In genomic region chr7:49975441-49976121, GRCm38 (mm10) we compare ENCODE assay signal across 7 mouse cellular contexts. TPM values are rescaled to one million over a fixed set of nuclear protein-coding genes. Genes with fewer than 3 reads are reported as not detected.
DNase-seq lines count a peak whose midpoint lies in the region; ATAC-seq and TF ChIP-seq lines count a peak whose summit lies in the region.

No protein-coding gene starts in this region.

- peak overlapping the region; percentile 92 for H3K4me2 ChIP-seq in lung, embryonic 14.5 days
- peak overlapping the region; percentile 76 for H3K4me2 ChIP-seq in forebrain, embryonic 15.5 days (replicated peaks)
- H3K4me2 ChIP-seq in neural tube, embryonic 15.5 days: peak overlapping the region; percentile 96

- no peak overlapping the region for H3K27ac ChIP-seq in lung, embryonic 14.5 days (ENCODE audit: low read depth)
- H3K27ac ChIP-seq in forebrain, embryonic 15.5 days (replicated peaks): no peak overlapping the region
- H3K27ac ChIP-seq in neural tube, embryonic 15.5 days (replicated peaks): peak overlapping the region; percentile 60

- peak; percentile 26 for TF ChIP-seq CTCF in lung, embryonic 14.5 days (IDR thresholded peaks at IDR 0.05; ENCODE audit: low read depth)

- peak; percentile 55; the same call in 1 of the 2 replicates for ATAC-seq in lung, embryonic 14.5 days (ENCODE audit: insufficient read depth)
- peak; percentile 75 for ATAC-seq in forebrain, embryonic 15.5 days (replicated peaks)
- peak; percentile 75 for ATAC-seq in neural tube, embryonic 15.5 days (ENCODE audit: low FRiP score)

- H3K9ac ChIP-seq in lung, embryonic 14.5 days: peak overlapping the region; percentile 36; the same call in 1 of the 2 replicates
- peak overlapping the region; percentile 45 for H3K9ac ChIP-seq in forebrain, embryonic 15.5 days (replicated peaks)
- H3K9ac ChIP-seq in neural tube, embryonic 15.5 days (replicated peaks): peak overlapping the region; percentile 61

- peaks cover 58% of the 10 kb centered on the region for H3K27me3 ChIP-seq in lung, embryonic 14.5 days (ENCODE audit: insufficient read depth, low read length)
- peaks cover 60% of the 10 kb centered on the region for H3K27me3 ChIP-seq in forebrain, embryonic 15.5 days
- H3K27me3 ChIP-seq in neural tube, embryonic 15.5 days (replicated peaks): peaks cover 49% of the 10 kb centered on the region

- DNase-seq in lung, embryonic 14.5 days: peak; percentile 49
- no peak for DNase-seq in lung, postnatal 10 days
- peak; percentile 10 to 39 for DNase-seq in left cerebral cortex, adult 8-10 months (ENCODE audit: low spot score in 2 of 2)
- DNase-seq in gastrocnemius, postnatal 10 days: no peak
- no peak for DNase-seq in adrenal gland, postnatal 14 days

- H3K4me3 ChIP-seq in lung, embryonic 14.5 days (ENCODE audit: low read depth, low read length): peak overlapping the region; percentile 47
- H3K4me3 ChIP-seq in forebrain, embryonic 15.5 days: peak overlapping the region; percentile 47
- H3K4me3 ChIP-seq in neural tube, embryonic 15.5 days (replicated peaks): peak overlapping the region; percentile 55

- no peaks in the 10 kb centered on the region for H3K36me3 ChIP-seq in lung, embryonic 14.5 days (ENCODE audit: insufficient read depth)
- no peaks in the 10 kb centered on the region for H3K36me3 ChIP-seq in forebrain, embryonic 15.5 days
- H3K36me3 ChIP-seq in neural tube, embryonic 15.5 days: no peaks in the 10 kb centered on the region

- H3K9me3 ChIP-seq in lung, embryonic 14.5 days (ENCODE audit: low read depth, low read length): no peaks in the 10 kb centered on the region
- no peaks in the 10 kb centered on the region for H3K9me3 ChIP-seq in forebrain, embryonic 15.5 days
- H3K9me3 ChIP-seq in neural tube, embryonic 15.5 days (replicated peaks): no peaks in the 10 kb centered on the region

- no peaks in the 10 kb centered on the region for H3K4me1 ChIP-seq in lung, embryonic 14.5 days (ENCODE audit: insufficient read depth)
- peaks cover 21% of the 10 kb centered on the region for H3K4me1 ChIP-seq in forebrain, embryonic 15.5 days
- H3K4me1 ChIP-seq in neural tube, embryonic 15.5 days: peaks cover 23% of the 10 kb centered on the region

- WGBS in lung, embryonic 14.5 days: under 1% methylated on average over 40 of the region's 40 CpGs
- WGBS in forebrain, embryonic 15.5 days: 0% methylated on average over 36 of the region's 40 CpGs
- under 1% methylated on average over 40 of the region's 40 CpGs for WGBS in neural tube, embryonic 15.5 days

RNA-seq across cellular contexts. Expression of gene Nell1, which starts 0.9 kb away (rescaled TPM):
- polyA plus RNA-seq in lung, embryonic 14.5 days (2014; fragmentation: Nextera tagmentation; extraction: Ambion mirVana): 2.8 and 3.3 TPM in 2 replicates
- polyA plus RNA-seq in forebrain, embryonic 15.5 days (2015; fragmentation: Nextera tagmentation; extraction: Ambion mirVana): 8.6 and 10.3 TPM in 2 replicates
- 10 to 100 TPM; 60.2 to 67.6 (median 63.0) TPM for total RNA-seq in left cerebral cortex, adult 8-10 months (2022)
- 36.9 and 46.0 TPM in 2 replicates for polyA plus RNA-seq in neural tube, embryonic 15.5 days (2015; fragmentation: Nextera tagmentation; extraction: Ambion mirVana)
- total RNA-seq in gastrocnemius, postnatal 10 days (2021): under 1 TPM; 0.09 to 0.38 TPM
- total RNA-seq in adrenal gland, postnatal 14 days (2021): 1.9 and 2.1 TPM in 2 replicates

Comparison
In these comparisons a context has a peak if more than half of its experiments do, and no peak if none do; other contexts are left out.
1. DNase-seq: peak in lung, embryonic 14.5 days (single experiment) and left cerebral cortex, adult 8-10 months (2 of 2); none in lung, postnatal 10 days (single experiment), gastrocnemius, postnatal 10 days (single experiment) and adrenal gland, postnatal 14 days (single experiment).
2. RNA of gene Nell1, which starts 0.9 kb away (total RNA-seq): 60.2 to 67.6 TPM in left cerebral cortex, adult 8-10 months; 1.9 to 2.1 TPM in adrenal gland, postnatal 14 days and 0.09 to 0.38 TPM in gastrocnemius, postnatal 10 days; every median in the first group is over 10 times any median in the second.
3. Peak in every context shown above with its lines, with median percentiles within 50 percentile points of each other: ATAC-seq, H3K4me2 ChIP-seq, H3K4me3 ChIP-seq and H3K9ac ChIP-seq.